Mouse (Mus musculus) small intestine, adult 2 months (tissue): ENCODE measurements around the gene Sbf1. TPM values are rescaled to one million over a fixed set of nuclear protein-coding genes. Genes with fewer than 3 reads are reported as not detected.

Experiments
- H3K27ac ChIP-seq: fragments of 200-500 bp; 2 replicates; pipeline ENCODE4 v1.5.1; 2012; ENCODE audit warnings: low read depth, low read length, control low read depth, inconsistent platforms; ENCODE audit not compliant: insufficient read depth
- H3K27me3 ChIP-seq: fragments of 200-500 bp; 2 replicates; pipeline ENCODE4 v1.6.1; 2012; ENCODE audit warnings: mild to moderate bottlenecking, moderate library complexity, low read length, inconsistent platforms; ENCODE audit not compliant: control insufficient read depth, insufficient read depth
- H3K36me3 ChIP-seq: fragments of 200-500 bp; 2 replicates; pipeline ENCODE4 v1.6.1; 2012; ENCODE audit warnings: mild to moderate bottlenecking, low read length, control low read depth, inconsistent platforms; ENCODE audit not compliant: control insufficient read depth, insufficient read depth
- H3K4me1 ChIP-seq: fragments of 200-500 bp; 2 replicates; pipeline ENCODE4 v1.6.1; 2012; ENCODE audit warnings: low read length, inconsistent platforms, mixed read lengths; ENCODE audit not compliant: control insufficient read depth, insufficient read depth, insufficient read length
- H3K4me3 ChIP-seq: fragments of 200-500 bp; 2 replicates; pipeline ENCODE4 v1.5.1; 2012; ENCODE audit warnings: low read depth, mild to moderate bottlenecking, control low read depth, inconsistent platforms, low read length, moderate library complexity
- CTCF ChIP-seq: fragments of 200-500 bp; IDR thresholded peaks from 2 replicates; pipeline ENCODE4 v1.5.1; 2012; ENCODE audit warnings: low read depth, mild to moderate bottlenecking, control low read depth, inconsistent platforms, low read length, moderate library complexity, mixed read lengths; ENCODE audit not compliant: insufficient replicate concordance, insufficient read length; ENCODE audit errors: extremely low read depth
- POLR2A ChIP-seq: fragments of 200-500 bp; IDR thresholded peaks from 2 replicates; pipeline ENCODE4 v1.6.1; 2012; ENCODE audit warnings: low read depth, mild to moderate bottlenecking, control low read depth, inconsistent platforms, low read length, moderate library complexity
- WGBS: fragments of 180-500 bp; shearing (Covaris S2); methylation state at CpG from one replicate; pipeline ENCODE4 v1.1.7; 2018; 5-methylcytosine and 5-hydroxymethylcytosine counted together
- polyA plus RNA-seq: library from polyadenylated mRNA; depleted of rRNA; stranded (reverse); fragments of >200 nt; gene quantifications from 2 replicates; pipeline ENCODE4 v1.2.3, GENCODE M21; 2012; rRNA removed

Sbf1 gene
- polyA plus RNA-seq, 1 experiment, result 189 TPM

DNA sequence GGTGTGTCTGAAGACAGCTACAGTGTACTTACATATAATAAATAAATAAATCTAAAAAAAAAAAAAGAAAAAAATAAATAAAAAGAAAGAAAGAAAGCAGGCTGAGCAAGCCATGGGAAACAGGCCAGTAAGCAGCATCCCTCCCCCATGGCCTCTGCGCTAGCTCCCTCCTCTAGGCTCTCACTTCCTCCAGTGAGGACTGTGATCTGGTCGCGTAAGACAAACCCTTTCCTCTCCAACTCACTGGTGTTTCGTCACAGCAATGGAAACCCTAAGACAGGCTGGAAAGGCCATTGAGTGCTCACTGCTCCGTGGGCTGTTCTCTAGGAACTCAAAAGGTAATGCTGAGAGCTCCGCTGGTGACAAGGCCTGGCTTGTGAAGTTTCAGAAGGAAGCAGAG lies 66.0 kb downstream of the Sbf1 start:
- 83% methylated on average over 6 of the region's 6 CpGs for WGBS
- Histone ChIP-seq H3K27me3 (no peaks in the 10 kb centered on the region), H3K36me3 (peaks cover 22% of the 10 kb centered on the region), H3K4me3 (no peak overlapping the region), H3K4me1 (no peaks in the 10 kb centered on the region), H3K27ac (no peak overlapping the region)
- no peak for TF ChIP-seq CTCF
- TF ChIP-seq POLR2A, result no peak

DNA sequence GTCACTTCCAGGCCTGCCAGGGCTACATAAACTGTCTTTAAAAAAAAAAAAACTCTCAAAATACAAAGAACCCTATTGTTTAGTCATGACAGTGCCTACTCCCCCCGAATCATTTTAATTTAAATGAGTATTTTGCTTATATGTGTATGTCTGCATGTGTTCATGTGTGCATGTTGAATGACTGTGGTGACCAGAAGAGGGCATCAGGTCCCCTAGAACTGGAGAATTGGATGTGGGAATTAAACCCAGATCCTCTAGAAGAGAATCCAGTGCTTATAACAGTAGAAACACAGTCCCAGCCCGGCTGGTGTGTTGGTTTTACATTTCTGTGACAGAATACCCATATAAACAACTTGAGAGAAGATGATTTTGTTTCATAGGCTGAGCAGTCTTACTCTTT lies 74.1 kb downstream of the Sbf1 start:
- H3K4me1 ChIP-seq, result no peaks in the 10 kb centered on the region
- TF ChIP-seq POLR2A, result no peak
- WGBS, result 62% methylated on average over 2 of the region's 2 CpGs
- no peak overlapping the region for H3K27ac ChIP-seq
- H3K36me3 ChIP-seq, result peaks cover 17% of the 10 kb centered on the region
- H3K27me3 ChIP-seq, result no peaks in the 10 kb centered on the region
- no peak overlapping the region for H3K4me3 ChIP-seq

- H3K4me1 ChIP-seq, result no peaks in the 10 kb centered on the region
- no peaks in the 10 kb centered on the region for H3K27me3 ChIP-seq
- no peak for TF ChIP-seq CTCF
- TF ChIP-seq POLR2A, result no peak
- H3K36me3 ChIP-seq, result peaks cover 15% of the 10 kb centered on the region
- no peak overlapping the region for H3K4me3 ChIP-seq
- 66% methylated on average over 3 of the region's 3 CpGs for WGBS
- H3K27ac ChIP-seq, result no peak overlapping the region
Observed at GRCm38 (mm10) chr15:89239751-89240392, 75.2 kb downstream of the Sbf1 start.

Other genes with a start within 250 kb of the Sbf1 start
- 81.6 and 90.9 TPM in 2 replicates for gene Trabd, start 240.2 kb downstream of the Sbf1 start, polyA plus RNA-seq
- gene Selenoo, start 226.2 kb downstream of the Sbf1 start, polyA plus RNA-seq, result 29.0 and 45.8 TPM in 2 replicates
- gene Tubgcp6, start 192.2 kb downstream of the Sbf1 start, polyA plus RNA-seq, result 21.6 and 29.0 TPM in 2 replicates
- 13.2 and 19.0 TPM in 2 replicates for gene Hdac10, start 186.6 kb downstream of the Sbf1 start, polyA plus RNA-seq
- 2.0 and 2.4 TPM in 2 replicates for gene Mapk12, start 174.6 kb downstream of the Sbf1 start, polyA plus RNA-seq
- 2.3 and 3.2 TPM in 2 replicates for gene Mapk11, start 165.7 kb downstream of the Sbf1 start, polyA plus RNA-seq
- gene Plxnb2, start 134.5 kb downstream of the Sbf1 start, polyA plus RNA-seq, result 213 and 376 TPM in 2 replicates
- gene Dennd6b, start 118.8 kb downstream of the Sbf1 start, polyA plus RNA-seq, result 7.1 and 10.6 TPM in 2 replicates
- gene Ppp6r2, start 103.8 kb downstream of the Sbf1 start, polyA plus RNA-seq, result 73.9 and 252 TPM in 2 replicates
- 0.98 and 5.4 TPM in 2 replicates for gene Adm2, start 7.4 kb upstream of the Sbf1 start, polyA plus RNA-seq
- gene Miox, start 19.1 kb upstream of the Sbf1 start, polyA plus RNA-seq, result 0.10 and 0.43 TPM in 2 replicates
- gene Lmf2, start 40.3 kb upstream of the Sbf1 start, polyA plus RNA-seq, result 22.8 and 33.3 TPM in 2 replicates
- gene Ncaph2, start 40.4 kb upstream of the Sbf1 start, polyA plus RNA-seq, result 56.8 and 149 TPM in 2 replicates
- 239 and 317 TPM in 2 replicates for gene Sco2, start 58.5 kb upstream of the Sbf1 start, polyA plus RNA-seq
- gene Tymp, start 61.7 kb upstream of the Sbf1 start, polyA plus RNA-seq, result 114 and 152 TPM in 2 replicates
- 46.1 and 142 TPM in 2 replicates for gene Odf3b, start 64.0 kb upstream of the Sbf1 start, polyA plus RNA-seq
- gene Klhdc7b, start 69.6 kb upstream of the Sbf1 start, polyA plus RNA-seq, result 1.1 and 1.4 TPM in 2 replicates
- 0.60 and 0.93 TPM in 2 replicates for gene Syce3, start 95.2 kb upstream of the Sbf1 start, polyA plus RNA-seq
- 1.4 and 3.4 TPM in 2 replicates for gene Cpt1b, start 110.6 kb upstream of the Sbf1 start, polyA plus RNA-seq
- gene C730034F03Rik, start 114.3 kb upstream of the Sbf1 start, polyA plus RNA-seq, result 0.17 and 0.76 TPM in 2 replicates
- gene Gm44502, start 114.4 kb upstream of the Sbf1 start, polyA plus RNA-seq, result 3.0 and 5.0 TPM in 2 replicates
- 45.6 and 104 TPM in 2 replicates for gene Chkb, start 114.6 kb upstream of the Sbf1 start, polyA plus RNA-seq
- 0.53 and 0.65 TPM in 2 replicates for gene Mapk8ip2, start 138.6 kb upstream of the Sbf1 start, polyA plus RNA-seq
- 15.6 and 30.4 TPM in 2 replicates for gene Arsa, start 162.1 kb upstream of the Sbf1 start, polyA plus RNA-seq
- gene Shank3, start 184.3 kb upstream of the Sbf1 start, polyA plus RNA-seq, result 6.4 and 10.2 TPM in 2 replicates